Mouse (Mus musculus) midbrain, embryonic 16.5 days (tissue): ENCODE measurements at regions not wholly inside any gene's neighbourhood (a gene's known extent, or its start where the extent isn't known, plus 50 kb on each side); places are given as distances from the start of the nearest gene placed in this dataset.
"Not testable (repeated sequence)": the region's sequence is repeated elsewhere in the genome, so short reads cannot be mapped to it uniquely, and the experiment has no call there.

Experiments used
- ATAC-seq: fragments of 200-750 bp; cut with Nextera tagmentation; 2 replicates; pipeline ENCODE4 v1.8.0; 2017; ENCODE audit warnings: moderate TSS enrichment
- H3K27ac ChIP-seq: fragments of 300-500 bp; sonication (generic); 2 replicates; pipeline ENCODE4 v1.5.1; 2014; ENCODE audit warnings: mild to moderate bottlenecking, low read length, mixed read lengths
- H3K27me3 ChIP-seq: fragments of 300-500 bp; sonication (generic); 2 replicates; pipeline ENCODE4 v1.6.1; 2014; ENCODE audit warnings: low read depth, low read length, mixed read lengths; ENCODE audit not compliant: control insufficient read depth, insufficient read depth
- H3K36me3 ChIP-seq: fragments of 300-500 bp; sonication (generic); 2 replicates; pipeline ENCODE4 v1.6.1; 2014; ENCODE audit warnings: mild to moderate bottlenecking, low read length, moderate library complexity, mixed read lengths; ENCODE audit not compliant: control insufficient read depth, insufficient read depth
- H3K4me1 ChIP-seq: fragments of 300-500 bp; sonication (generic); 2 replicates; pipeline ENCODE4 v1.6.1; 2014; ENCODE audit warnings: mild to moderate bottlenecking, low read length, mixed read lengths; ENCODE audit not compliant: control insufficient read depth, insufficient read depth
- H3K4me2 ChIP-seq: fragments of 300-500 bp; sonication (generic); 2 replicates; pipeline ENCODE4 v1.6.1; 2014; ENCODE audit warnings: mild to moderate bottlenecking, low read length, mixed read lengths
- H3K4me3 ChIP-seq: fragments of 300-500 bp; sonication (generic); 2 replicates; pipeline ENCODE4 v1.5.1; 2014; ENCODE audit warnings: low read depth, mild to moderate bottlenecking, low read length, moderate library complexity, mixed read lengths
- H3K9ac ChIP-seq: fragments of 300-500 bp; sonication (generic); 2 replicates; pipeline ENCODE4 v1.6.1; 2014; ENCODE audit warnings: low read depth, low read length, mixed read lengths
- H3K9me3 ChIP-seq: fragments of 300-500 bp; sonication (generic); replicated peaks from 2 replicates; pipeline ENCODE4 v1.6.1; 2014; ENCODE audit warnings: mild to moderate bottlenecking, low read length, mixed read lengths; ENCODE audit not compliant: control insufficient read depth, poor library complexity, severe bottlenecking
- WGBS: fragments of 180-500 bp; shearing (Covaris S2); extraction: QIAGEN DNeasy Blood & Tissue Kit; methylation state at CpG from one replicate; pipeline ENCODE4 v1.1.7; 2014; 5-methylcytosine and 5-hydroxymethylcytosine counted together

DNA sequence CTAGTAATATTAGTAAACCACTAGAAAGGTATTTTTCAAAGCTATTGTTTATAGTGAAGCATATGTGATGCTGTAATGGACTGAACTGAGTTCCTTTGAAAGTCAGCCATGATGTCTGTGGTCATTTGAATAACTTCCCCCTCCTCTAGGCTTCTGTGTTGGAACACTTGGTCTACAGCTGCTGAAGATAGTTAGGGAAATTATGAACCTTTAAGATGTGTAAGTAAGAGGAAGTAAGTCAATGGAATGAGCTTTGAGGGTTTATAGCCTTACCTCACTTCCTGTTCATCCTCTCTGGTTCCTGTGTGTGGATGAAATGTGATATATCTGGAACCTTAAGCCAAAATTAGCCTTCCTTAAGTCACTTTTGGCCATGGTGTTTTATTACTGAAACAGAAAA, 145.7 kb upstream of the Tmem229a start:
- Histone ChIP-seq H3K27me3 (no peaks in the 10 kb centered on the region), H3K4me3 (no peak overlapping the region), H3K4me1 (no peaks in the 10 kb centered on the region), H3K36me3 (no peaks in the 10 kb centered on the region), H3K9me3 (no peaks in the 10 kb centered on the region), H3K9ac (no peak overlapping the region), H3K27ac (no peak overlapping the region), H3K4me2 (no peak overlapping the region)
- ATAC-seq, result no peak

DNA sequence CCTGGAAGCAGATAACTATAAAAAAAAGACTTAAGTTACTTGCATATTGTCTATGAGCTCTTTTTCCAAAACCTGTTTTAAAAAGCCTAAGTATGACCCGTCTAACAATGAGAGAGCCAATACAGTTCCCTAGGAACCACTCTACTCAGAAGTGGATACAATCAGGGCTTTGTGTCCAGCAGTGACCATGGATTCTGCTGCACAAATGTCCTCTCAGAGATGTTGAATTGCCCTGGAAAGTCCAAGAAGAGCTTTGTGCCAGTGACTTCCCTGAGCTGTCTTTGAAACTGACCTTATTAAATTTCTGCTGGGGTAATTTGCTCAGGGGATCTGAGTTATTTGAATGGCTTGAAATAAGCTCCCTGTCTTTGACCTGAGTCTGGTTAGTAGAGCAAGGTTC, 131.1 kb upstream of the Tmem229a start:
- Histone ChIP-seq H3K4me1 (no peaks in the 10 kb centered on the region), H3K9me3 (no peaks in the 10 kb centered on the region), H3K4me3 (no peak overlapping the region), H3K27ac (no peak overlapping the region), H3K27me3 (no peaks in the 10 kb centered on the region), H3K4me2 (no peak overlapping the region), H3K9ac (no peak overlapping the region), H3K36me3 (no peaks in the 10 kb centered on the region)
- ATAC-seq, result no peak
- 68% methylated on average over 1 of the region's 1 CpGs for WGBS

DNA sequence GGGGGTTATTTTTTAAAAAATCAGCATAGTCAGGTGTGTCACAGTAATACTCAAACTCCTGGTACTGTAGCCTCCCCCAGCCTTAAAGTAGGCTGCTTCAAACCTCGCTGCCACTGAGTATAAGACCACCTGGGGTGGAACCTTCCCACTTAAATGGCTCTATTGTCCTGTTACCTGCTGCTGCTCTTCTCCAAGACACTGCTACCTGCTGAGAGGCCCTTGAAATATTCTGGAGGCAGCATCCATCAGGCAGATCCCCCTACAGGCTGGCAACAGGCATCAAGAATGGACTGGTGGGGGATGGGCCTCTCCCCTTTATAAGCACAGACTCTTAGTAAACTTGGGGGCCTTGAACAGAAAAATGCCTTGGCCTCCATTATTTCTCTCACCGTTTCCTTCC, 129.8 kb upstream of the Tmem229a start:
- ATAC-seq, result no peak
- Histone ChIP-seq H3K9ac (no peak overlapping the region), H3K4me3 (no peak overlapping the region), H3K27me3 (no peaks in the 10 kb centered on the region), H3K27ac (no peak overlapping the region), H3K9me3 (no peaks in the 10 kb centered on the region), H3K4me1 (no peaks in the 10 kb centered on the region), H3K36me3 (no peaks in the 10 kb centered on the region), H3K4me2 (no peak overlapping the region)
- WGBS, result 85% methylated on average over 2 of the region's 2 CpGs

DNA sequence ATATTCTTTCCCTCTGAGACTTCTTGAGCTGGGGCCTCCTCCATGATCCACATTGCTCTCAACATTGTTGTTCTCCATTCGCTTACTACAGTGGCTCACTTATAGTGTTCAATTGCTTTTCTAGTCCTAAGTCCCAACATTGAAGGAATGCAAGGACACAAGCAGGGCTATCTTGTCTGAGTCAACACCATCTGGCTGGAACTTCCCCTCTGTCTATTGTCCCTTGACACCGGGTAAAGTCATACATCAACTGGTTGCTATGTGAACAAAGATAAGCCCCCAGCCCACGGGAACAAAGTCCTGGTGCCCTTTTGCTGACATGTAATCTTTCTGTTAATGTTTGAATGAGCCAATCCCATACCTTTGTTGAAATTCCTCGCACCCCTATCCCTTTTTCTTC, 129.2 kb upstream of the Tmem229a start:
- 93% methylated on average over 4 of the region's 4 CpGs for WGBS
- H3K36me3 ChIP-seq, H3K4me1 ChIP-seq, H3K27me3 ChIP-seq, H3K4me3 ChIP-seq, H3K27ac ChIP-seq, H3K9me3 ChIP-seq, ATAC-seq, H3K4me2 ChIP-seq, H3K9ac ChIP-seq: not testable (repeated sequence)

DNA sequence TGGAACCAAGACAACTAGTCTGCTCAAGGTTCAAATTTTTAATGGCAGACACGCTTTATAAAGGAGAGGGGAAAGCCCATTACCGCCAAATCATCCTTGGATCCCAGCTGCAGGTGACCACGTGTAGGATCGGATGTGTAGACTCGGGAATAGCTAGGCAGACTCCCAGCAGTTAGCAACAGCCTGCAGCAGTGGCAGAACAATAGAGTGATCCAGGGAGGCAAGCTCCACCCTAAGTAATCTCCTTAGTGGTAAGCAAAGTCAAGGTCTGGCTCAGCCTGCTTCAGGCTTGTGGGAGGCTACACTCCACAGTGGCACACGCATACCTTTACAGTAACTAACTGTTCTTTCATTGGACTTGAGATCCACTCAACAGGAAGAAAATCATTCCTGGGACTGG, 109.8 kb upstream of the Tmem229a start:
- no peak overlapping the region for H3K9ac ChIP-seq
- H3K4me1 ChIP-seq, result no peaks in the 10 kb centered on the region
- H3K36me3 ChIP-seq, result no peaks in the 10 kb centered on the region
- no peak overlapping the region for H3K27ac ChIP-seq
- no peak for ATAC-seq
- H3K9me3 ChIP-seq, result no peaks in the 10 kb centered on the region
- no peaks in the 10 kb centered on the region for H3K27me3 ChIP-seq
- no peak overlapping the region for H3K4me3 ChIP-seq
- no peak overlapping the region for H3K4me2 ChIP-seq
- WGBS, result 37% methylated on average over 6 of the region's 6 CpGs

DNA sequence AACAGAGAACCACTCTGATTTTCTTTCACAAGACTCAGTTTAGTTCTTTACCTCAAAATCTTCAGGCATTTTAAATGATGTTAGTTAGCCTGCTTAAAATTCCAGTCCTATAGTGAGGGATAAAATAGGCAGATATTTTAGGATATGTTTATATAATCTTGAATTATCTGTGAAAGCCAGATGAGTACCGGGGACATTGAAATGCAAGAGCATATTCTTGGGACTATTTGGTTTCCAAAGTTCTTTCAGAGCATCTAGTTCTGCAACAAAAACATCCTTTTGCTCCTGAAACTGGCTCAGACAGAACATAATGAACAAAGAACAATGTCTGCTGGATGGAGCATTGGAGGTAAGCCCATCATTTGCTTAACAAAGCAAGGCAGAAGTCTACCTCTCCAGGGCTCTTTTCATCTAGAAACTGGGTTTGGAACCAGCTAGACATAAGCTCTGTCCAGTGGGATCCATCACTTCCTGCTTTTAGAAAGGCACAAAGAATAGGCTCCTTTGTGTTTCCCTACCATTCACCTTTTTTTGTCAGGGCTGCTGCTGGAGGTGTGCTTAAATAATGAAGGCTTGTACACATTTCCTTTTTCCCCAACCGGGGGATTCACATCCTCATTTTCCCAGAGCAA, 76.9 kb upstream of the Tmem229a start:
- Histone ChIP-seq H3K9me3 (no peaks in the 10 kb centered on the region), H3K27me3 (no peaks in the 10 kb centered on the region), H3K4me1 (peaks cover 2% of the 10 kb centered on the region; the same call in 1 of the 2 replicates), H3K4me2 (no peak overlapping the region), H3K27ac (no peak overlapping the region), H3K36me3 (no peaks in the 10 kb centered on the region), H3K9ac (no peak overlapping the region), H3K4me3 (no peak overlapping the region)
- 27% methylated on average over 2 of the region's 2 CpGs for WGBS
- 0 out of 2 replicates have a peak, but pooled peaks have one; percentile 39 for ATAC-seq

DNA sequence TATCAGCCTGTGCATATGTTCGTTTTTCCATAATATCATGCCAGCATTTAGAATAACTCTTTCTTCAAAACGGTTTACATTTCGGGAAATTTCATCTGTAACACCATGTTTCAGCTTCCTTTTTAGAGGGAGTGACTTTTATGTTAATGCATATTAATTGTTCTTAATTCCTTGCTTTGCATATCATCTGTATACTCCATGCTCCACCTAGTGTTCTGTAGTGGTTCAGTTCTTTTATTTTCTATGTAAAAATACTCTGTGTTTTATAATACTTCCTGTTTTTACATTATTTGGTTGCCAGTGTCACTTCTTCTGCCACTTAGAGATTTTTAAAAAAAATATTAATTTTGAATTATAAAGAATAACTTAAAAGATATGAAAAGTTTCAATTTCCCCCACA, 70.9 kb upstream of the Tmem229a start:
- H3K9ac ChIP-seq, result no peak overlapping the region
- 85% methylated on average over 3 of the region's 3 CpGs for WGBS
- no peak overlapping the region for H3K4me2 ChIP-seq
- ATAC-seq, result no peak
- no peaks in the 10 kb centered on the region for H3K36me3 ChIP-seq
- no peak overlapping the region for H3K4me3 ChIP-seq
- H3K4me1 ChIP-seq, result no peaks in the 10 kb centered on the region
- H3K27me3 ChIP-seq, result no peaks in the 10 kb centered on the region
- H3K27ac ChIP-seq, result no peak overlapping the region
- H3K9me3 ChIP-seq, result no peaks in the 10 kb centered on the region

DNA sequence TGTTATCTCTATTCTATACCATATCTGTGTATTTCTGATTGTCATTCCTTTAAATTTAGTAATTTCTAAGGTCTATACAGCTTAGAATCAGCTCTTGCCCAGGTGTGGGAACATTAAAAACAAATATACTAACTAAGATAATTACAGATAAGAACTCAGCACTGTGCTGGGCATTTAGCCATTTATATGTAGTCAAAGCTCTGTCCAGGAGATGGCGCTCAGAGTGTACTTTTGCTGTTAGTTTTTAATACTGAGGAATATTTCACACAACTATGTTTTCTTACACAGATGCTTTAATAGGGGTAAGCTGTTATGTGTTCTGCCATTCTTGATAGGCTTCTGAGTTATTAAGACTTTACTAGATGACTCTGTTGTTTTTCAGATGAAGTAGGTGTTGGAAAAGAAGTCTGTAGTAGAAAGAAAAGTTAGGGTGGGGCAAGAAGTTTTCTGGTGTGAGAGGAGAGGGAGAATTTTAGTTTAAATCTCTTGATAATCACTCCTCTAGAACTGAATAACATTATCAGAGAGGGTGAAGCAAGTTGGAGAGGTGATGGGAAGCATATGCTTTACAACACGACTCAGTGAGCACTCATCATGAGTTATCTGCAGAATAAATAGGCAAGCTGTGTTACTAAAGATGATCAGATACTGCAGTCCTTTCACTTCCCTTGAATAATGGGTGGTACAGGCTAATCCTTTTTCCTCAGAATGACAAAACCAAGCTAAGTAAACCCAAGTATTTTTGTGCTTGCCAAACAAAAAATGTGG, 64.1 kb upstream of the Tmem229a start:
- Histone ChIP-seq H3K4me3 (no peak overlapping the region), H3K9ac (no peak overlapping the region), H3K27me3 (no peaks in the 10 kb centered on the region; the same call in 1 of the 2 replicates), H3K4me1 (no peaks in the 10 kb centered on the region), H3K36me3 (no peaks in the 10 kb centered on the region), H3K9me3 (no peaks in the 10 kb centered on the region), H3K27ac (no peak overlapping the region), H3K4me2 (no peak overlapping the region)
- peak; percentile 76; the same call in 1 of the 2 replicates for ATAC-seq
- WGBS, result 12% methylated on average over 2 of the region's 2 CpGs

DNA sequence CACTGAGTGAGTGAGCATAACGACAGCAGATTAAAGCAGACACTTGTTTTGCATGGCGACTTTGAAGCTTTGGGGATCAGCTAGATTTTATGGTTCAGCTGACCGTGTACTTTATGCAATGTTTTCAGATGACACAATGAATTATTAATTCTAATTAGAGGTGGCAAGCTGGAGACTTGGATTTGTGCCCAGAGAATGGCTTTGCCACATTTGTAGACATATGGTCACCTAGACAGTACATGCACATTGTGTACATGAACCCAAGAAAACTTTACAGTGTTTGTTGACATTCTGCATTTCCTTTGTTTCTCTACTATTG, 57.1 kb upstream of the Tmem229a start:
- peak; percentile 39; the same call in 1 of the 2 replicates for ATAC-seq
- no peaks in the 10 kb centered on the region for H3K9me3 ChIP-seq
- no peaks in the 10 kb centered on the region for H3K4me1 ChIP-seq
- H3K27me3 ChIP-seq, result no peaks in the 10 kb centered on the region
- 20% methylated on average over 3 of the region's 3 CpGs for WGBS
- no peaks in the 10 kb centered on the region for H3K36me3 ChIP-seq
- H3K9ac ChIP-seq, result no peak overlapping the region
- H3K4me3 ChIP-seq, result no peak overlapping the region
- no peak overlapping the region for H3K4me2 ChIP-seq
- no peak overlapping the region for H3K27ac ChIP-seq
